In the genomic region with DNA sequence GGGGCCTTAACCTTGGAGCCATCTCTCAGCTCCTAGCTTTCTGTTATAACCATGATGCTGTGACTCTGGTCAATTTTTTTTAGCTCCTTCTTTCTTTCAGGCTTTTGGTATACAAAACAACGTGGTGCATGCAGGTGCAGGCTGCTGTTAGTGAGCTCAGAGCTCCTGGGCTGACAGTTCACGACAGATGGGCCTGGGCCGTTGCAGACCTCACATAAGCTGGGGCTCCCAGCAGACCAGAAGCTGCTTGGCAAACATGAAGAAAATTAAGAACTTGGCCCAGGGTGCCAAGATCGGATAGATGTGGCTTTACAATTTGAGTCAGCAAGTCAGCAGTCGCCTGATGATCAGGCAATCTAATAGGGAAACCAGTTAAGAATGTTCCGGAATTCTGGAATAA, we compare ENCODE assay signal across 23 mouse cellular contexts.
"Had no signal": no experiment of that assay in that cellular context is flagged by ENCODE, and none has a peak within 500 bp of the region (broad histone marks: within the 10 kb centered on the region; RNA-seq: fewer than 3 reads in every experiment).

No protein-coding gene starts in this region.

- DNase-seq: gastrocnemius, adult 2 months; gastrocnemius, postnatal 10 days; gastrocnemius, postnatal 25 days; heart, adult 18-20 months; heart, postnatal 10 days; heart, postnatal 4 days; kidney, adult 18-20 months; kidney, adult 8-10 months; kidney, postnatal 10 days; kidney, postnatal 25 days; kidney, postnatal 4 days; liver; liver, embryonic 13.5 days had no signal

- H3K27ac ChIP-seq: gastrocnemius, adult 2 months; heart, embryonic 10.5 days; intestine, embryonic 15.5 days; layer of hippocampus, adult 2 months; limb, embryonic 10.5 days; limb, embryonic 12.5 days; liver, embryonic 13.5 days; liver, embryonic 15.5 days had no signal

- ATAC-seq: inflammation-experienced regulatory T-cells, adult 6 months; intestine, embryonic 15.5 days; intestine, postnatal 0 days had no signal

- H3K9me3 ChIP-seq: heart, embryonic 10.5 days; heart, embryonic 12.5 days; intestine, embryonic 15.5 days; limb, embryonic 10.5 days; liver, embryonic 15.5 days had no signal

- H3K4me1 ChIP-seq: heart, embryonic 10.5 days; heart, embryonic 12.5 days; intestine, embryonic 15.5 days; liver, embryonic 13.5 days; liver, embryonic 15.5 days had no signal

- H3K4me3 ChIP-seq: gastrocnemius, adult 2 months; heart, embryonic 10.5 days; heart, embryonic 12.5 days; intestine, embryonic 15.5 days; layer of hippocampus, adult 2 months; limb, embryonic 10.5 days; limb, embryonic 12.5 days; liver, embryonic 13.5 days; liver, embryonic 15.5 days had no signal

- H3K9ac ChIP-seq: heart, embryonic 12.5 days; intestine, embryonic 15.5 days; limb, embryonic 12.5 days; liver, embryonic 13.5 days; liver, embryonic 15.5 days had no signal

- H3K27me3 ChIP-seq: heart, embryonic 12.5 days; intestine, embryonic 15.5 days; limb, embryonic 12.5 days; liver, embryonic 13.5 days; liver, embryonic 15.5 days had no signal

- H3K36me3 ChIP-seq: heart, embryonic 10.5 days; heart, embryonic 12.5 days; intestine, embryonic 15.5 days; limb, embryonic 10.5 days; limb, embryonic 12.5 days; liver, embryonic 13.5 days; liver, embryonic 15.5 days had no signal

- H3K4me2 ChIP-seq: heart, embryonic 12.5 days; intestine, embryonic 15.5 days; limb, embryonic 12.5 days; liver, embryonic 11.5 days; liver, embryonic 13.5 days; liver, embryonic 15.5 days had no signal
